Mouse (Mus musculus) MEL (cell line): ENCODE measurements around the gene Il18r1. TPM values are rescaled to one million over a fixed set of nuclear protein-coding genes. Genes with fewer than 3 reads are reported as not detected.
A peak's percentile ranks its signal among the peaks of the same experiment; 100 is the strongest.

ENCODE experiments used
- DNase-seq: peaks from one replicate; pipeline ENCODE4 v3.0.0; 2011; ENCODE audit warnings: low read depth, low spot score
- H3K27ac ChIP-seq: 2 replicates; pipeline ENCODE4 v1.5.1; 2012; ENCODE audit warnings: low read depth, mild to moderate bottlenecking, control low read depth, low read length, moderate library complexity; ENCODE audit not compliant: control insufficient read depth
- H3K27me3 ChIP-seq, 2 experiments: fragments of 150-350 bp in 1 of 2; sonication (generic) in 1 of 2; 2 replicates each; pipeline ENCODE4 v1.6.1; 2012; ENCODE audit warnings: low read length in 2 of 2, mild to moderate bottlenecking in 2 of 2, improper control_type of control experiment in 1 of 2, moderate library complexity in 1 of 2; ENCODE audit not compliant: insufficient read depth in 2 of 2, control insufficient read depth in 1 of 2
- H3K36me3 ChIP-seq, 2 experiments: 2 replicates each; pipeline ENCODE4 v1.6.1; 2012 to 2014; ENCODE audit warnings: low read length in 2 of 2, improper control_type of control experiment in 1 of 2, inconsistent platforms in 1 of 2, mild to moderate bottlenecking in 1 of 2; ENCODE audit not compliant: insufficient read depth in 2 of 2, control insufficient read depth in 1 of 2
- H3K4me1 ChIP-seq, 2 experiments: fragments of 150-350 bp in 1 of 2; sonication (generic) in 1 of 2; 2 replicates each; pipeline ENCODE4 v1.6.1; 2012; ENCODE audit warnings: low read length in 2 of 2, improper control_type of control experiment in 1 of 2, mild to moderate bottlenecking in 1 of 2; ENCODE audit not compliant: insufficient read depth in 2 of 2, control insufficient read depth in 1 of 2
- H3K4me3 ChIP-seq, 2 experiments: fragments of 150-350 bp in 1 of 2; sonication (generic) in 1 of 2; 2 replicates each; pipeline ENCODE4 v1.5.1; 2012; ENCODE audit warnings: low read depth in 2 of 2, low read length in 2 of 2, mild to moderate bottlenecking in 2 of 2, moderate library complexity in 2 of 2, control low read depth in 1 of 2, improper control_type of control experiment in 1 of 2; ENCODE audit not compliant: control insufficient read depth in 1 of 2, insufficient read depth in 1 of 2
- H3K79me2 ChIP-seq: 2 replicates; pipeline ENCODE4 v1.6.1; 2012; ENCODE audit warnings: mild to moderate bottlenecking, low read length, moderate library complexity; ENCODE audit not compliant: control insufficient read depth, poor library complexity, insufficient read depth
- H3K9ac ChIP-seq: 2 replicates; pipeline ENCODE4 v1.6.1; 2012; ENCODE audit warnings: low read depth, mild to moderate bottlenecking, control low read depth, low read length, moderate library complexity; ENCODE audit not compliant: control insufficient read depth, poor library complexity, severe bottlenecking
- H3K9me3 ChIP-seq: fragments of 150-350 bp; sonication (generic); replicated peaks from 2 replicates; pipeline ENCODE4 v1.6.1; 2012; ENCODE audit warnings: mild to moderate bottlenecking, low read length, improper control_type of control experiment, moderate library complexity; ENCODE audit not compliant: insufficient read depth
- BHLHE40 ChIP-seq: IDR thresholded peaks from 2 replicates; pipeline ENCODE4 v1.6.1; 2012; ENCODE audit warnings: low read depth, mild to moderate bottlenecking, inconsistent platforms, low read length, improper control_type of control experiment, borderline replicate concordance
- CHD2 ChIP-seq: IDR thresholded peaks from 2 replicates; pipeline ENCODE4 v1.6.1; 2011; ENCODE audit warnings: low read length, improper control_type of control experiment
- CTCF ChIP-seq, 3 experiments: IDR thresholded peaks in 2 of 3; conservative IDR thresholded peaks in 1 of 3; 2 replicates each; pipeline ENCODE4 v1.5.1; 2011 to 2012; ENCODE audit warnings: low read length in 3 of 3, low read depth in 2 of 3, mild to moderate bottlenecking in 2 of 3, improper control_type of control experiment in 1 of 3, inconsistent platforms in 1 of 3, mixed read lengths in 1 of 3, moderate library complexity in 1 of 3; ENCODE audit not compliant: control insufficient read depth in 1 of 3, insufficient read depth in 1 of 3, poor library complexity in 1 of 3, severe bottlenecking in 1 of 3
- EP300 ChIP-seq, 2 experiments: IDR thresholded peaks; 2 replicates each; pipeline ENCODE4 v1.6.1; 2011; ENCODE audit warnings: improper control_type of control experiment in 2 of 2, low read length in 2 of 2, low read depth in 1 of 2, mild to moderate bottlenecking in 1 of 2
- ETS1 ChIP-seq: IDR thresholded peaks from 2 replicates; pipeline ENCODE4 v1.6.1; 2012; ENCODE audit warnings: low read depth, mild to moderate bottlenecking, inconsistent platforms, low read length, improper control_type of control experiment, moderate library complexity
- GABPA ChIP-seq: IDR thresholded peaks from 2 replicates; pipeline ENCODE4 v1.6.1; 2012; ENCODE audit warnings: low read depth, mild to moderate bottlenecking, inconsistent platforms, low read length, improper control_type of control experiment, moderate library complexity
- GATA1 ChIP-seq: IDR thresholded peaks from 2 replicates; pipeline ENCODE4 v1.6.1; 2011; ENCODE audit warnings: low read depth, low read length, improper control_type of control experiment
- KAT2A ChIP-seq: conservative IDR thresholded peaks from 2 replicates; pipeline ENCODE4 v1.6.1; 2012; ENCODE audit warnings: low read depth, low read length, improper control_type of control experiment, inconsistent platforms
- MAFK ChIP-seq: IDR thresholded peaks from 2 replicates; pipeline ENCODE4 v1.6.1; 2011; ENCODE audit warnings: low read depth, mild to moderate bottlenecking, low read length, improper control_type of control experiment, borderline replicate concordance
- MAX ChIP-seq: IDR thresholded peaks from 2 replicates; pipeline ENCODE4 v1.6.1; 2011; ENCODE audit warnings: low read length, improper control_type of control experiment
- MAZ ChIP-seq: IDR thresholded peaks from 2 replicates; pipeline ENCODE4 v1.6.1; 2012; ENCODE audit warnings: low read depth, mild to moderate bottlenecking, inconsistent platforms, low read length, improper control_type of control experiment
- MXI1 ChIP-seq: IDR thresholded peaks from 2 replicates; pipeline ENCODE4 v1.6.1; 2011; ENCODE audit warnings: mild to moderate bottlenecking, low read depth, low read length, improper control_type of control experiment
- MYB ChIP-seq: IDR thresholded peaks from 2 replicates; pipeline ENCODE4 v1.6.1; 2011; ENCODE audit warnings: mild to moderate bottlenecking, low read depth, low read length, improper control_type of control experiment
- NELFE ChIP-seq: IDR thresholded peaks from 2 replicates; pipeline ENCODE4 v1.6.1; 2011; ENCODE audit warnings: low read depth, low read length, improper control_type of control experiment
- NRF1 ChIP-seq: IDR thresholded peaks from 2 replicates; pipeline ENCODE4 v1.6.1; 2014; ENCODE audit warnings: low read depth, mild to moderate bottlenecking, inconsistent platforms, low read length, improper control_type of control experiment, moderate library complexity; ENCODE audit not compliant: poor library complexity, insufficient read depth, severe bottlenecking
- POLR2A ChIP-seq, 2 experiments: IDR thresholded peaks; 2 replicates each; pipeline ENCODE4 v1.6.1; 2011 to 2012; ENCODE audit warnings: low read length in 2 of 2, mild to moderate bottlenecking in 2 of 2, control low read depth in 1 of 2, improper control_type of control experiment in 1 of 2, low read depth in 1 of 2, moderate library complexity in 1 of 2; ENCODE audit not compliant: control insufficient read depth in 1 of 2, insufficient read depth in 1 of 2, poor library complexity in 1 of 2
- RAD21 ChIP-seq: IDR thresholded peaks from 2 replicates; pipeline ENCODE4 v1.6.1; 2011; ENCODE audit warnings: mild to moderate bottlenecking, low read depth, low read length, improper control_type of control experiment
- RCOR1 ChIP-seq: IDR thresholded peaks from 2 replicates; pipeline ENCODE4 v1.6.1; 2012; ENCODE audit warnings: low read depth, mild to moderate bottlenecking, inconsistent platforms, low read length, improper control_type of control experiment
- SIN3A ChIP-seq: IDR thresholded peaks from 2 replicates; pipeline ENCODE4 v1.6.1; 2012; ENCODE audit warnings: low read length, improper control_type of control experiment, inconsistent platforms
- SMC3 ChIP-seq: IDR thresholded peaks from 2 replicates; pipeline ENCODE4 v1.6.1; 2011; ENCODE audit warnings: low read depth, low read length, improper control_type of control experiment
- TAL1 ChIP-seq: IDR thresholded peaks from 2 replicates; pipeline ENCODE4 v1.6.1; 2012; ENCODE audit warnings: mild to moderate bottlenecking, inconsistent platforms, low read length, moderate library complexity, mixed read lengths
- TBP ChIP-seq: IDR thresholded peaks from 2 replicates; pipeline ENCODE4 v1.8.0; 2011; ENCODE audit warnings: low read depth, low read length, improper control_type of control experiment
- TCF12 ChIP-seq: IDR thresholded peaks from 2 replicates; pipeline ENCODE4 v1.6.1; 2014; ENCODE audit warnings: low read depth, mild to moderate bottlenecking, inconsistent platforms, low read length, improper control_type of control experiment, moderate library complexity
- USF1 ChIP-seq: IDR thresholded peaks from 2 replicates; pipeline ENCODE4 v1.6.1; 2014; ENCODE audit warnings: low read depth, mild to moderate bottlenecking, inconsistent platforms, low read length, improper control_type of control experiment, moderate library complexity
- USF2 ChIP-seq, 2 experiments: IDR thresholded peaks; 2 replicates each; pipeline ENCODE4 v1.6.1; 2011 to 2012; ENCODE audit warnings: improper control_type of control experiment in 2 of 2, low read length in 2 of 2, borderline replicate concordance in 1 of 2, inconsistent platforms in 1 of 2, low read depth in 1 of 2, mild to moderate bottlenecking in 1 of 2; ENCODE audit not compliant: insufficient read depth in 1 of 2
- ZC3H11A ChIP-seq: IDR thresholded peaks from 2 replicates; pipeline ENCODE4 v1.6.1; 2012; ENCODE audit warnings: low read depth, mild to moderate bottlenecking, inconsistent platforms, low read length, improper control_type of control experiment
- ZMIZ1 ChIP-seq: IDR thresholded peaks from 2 replicates; pipeline ENCODE4 v1.6.1; 2012; ENCODE audit warnings: low read depth, mild to moderate bottlenecking, inconsistent platforms, low read length, improper control_type of control experiment, moderate library complexity
- ZNF384 ChIP-seq: IDR thresholded peaks from 2 replicates; pipeline ENCODE4 v1.6.1; 2012; ENCODE audit warnings: low read depth, mild to moderate bottlenecking, inconsistent platforms, low read length, improper control_type of control experiment
- polyA plus RNA-seq, 2 experiments: library from polyadenylated mRNA; stranded (reverse) in 1 of 2; unstranded in 1 of 2; fragments of >175 nt in 1 of 2; fragments of >200 nt in 1 of 2; gene quantifications; 2 replicates each; pipeline versions ENCODE4 v1.2.1 to v1.2.4; 2012; ENCODE audit warnings: low replicate concordance in 2 of 2, low read depth in 1 of 2; ENCODE audit not compliant: insufficient read length in 2 of 2, insufficient read depth in 1 of 2, missing spikeins in 1 of 2
- total RNA-seq: library from RNA; depleted of rRNA; stranded (reverse); fragments of 300-350 nt; gene quantifications from 2 replicates; pipeline ENCODE4 v1.2.3, GENCODE M21; 2012

The Il18r1 gene
- total and polyA plus RNA-seq, 3 experiments = 0.08 to 0.10 TPM; not detected in 1

- H3K4me3 ChIP-seq = peak overlapping the region; percentile 56 to 86
- peaks cover 24 to 47% of the 10 kb centered on the region in 2 experiments for H3K4me1 ChIP-seq
- no peaks in the 10 kb centered on the region for H3K27me3 ChIP-seq
- peaks cover 0 to 64% of the 10 kb centered on the region in 2 experiments; a peak in 2 of 4 replicates for H3K36me3 ChIP-seq
- H3K79me2 ChIP-seq = peaks cover 46% of the 10 kb centered on the region
- H3K27ac ChIP-seq = peak overlapping the region; percentile 93
- TF ChIP-seq RAD21 (no peak), GATA1 (no peak), NRF1 (no peak), SMC3 (no peak), ETS1 (0 out of 2 replicates have a peak, but pooled peaks have one; percentile 4), ZMIZ1 (no peak), MYB (no peak), TAL1 (0 out of 2 replicates have a peak, but pooled peaks have one; percentile 6), USF2 (IDR thresholded peaks at IDR 0.05; ENCODE audit: borderline replicate concordance in 1 of 2, insufficient read depth in 1 of 2, low read depth in 1 of 2, low read length in 2 of 2) (no peak), CHD2 (no peak), MXI1 (peak; percentile 70), MAFK (no peak), CTCF (IDR thresholded peaks at IDR 0.05 in 2 of 3, conservative IDR thresholded peaks at IDR 0.05 in 1 of 3; ENCODE audit: control insufficient read depth in 1 of 3, insufficient read depth in 1 of 3, low read depth in 2 of 3, low read length in 3 of 3, poor library complexity in 1 of 3, severe bottlenecking in 1 of 3) (no peak), TCF12 (0 out of 2 replicates have a peak, but pooled peaks have one; percentile 15), MAX (peak; percentile 55), NELFE (no peak), KAT2A (no peak), BHLHE40 (0 out of 2 replicates have a peak, but pooled peaks have one; percentile 11), TBP (0 out of 2 replicates have a peak, but pooled peaks have one; percentile 25), MAZ (no peak), POLR2A (IDR thresholded peaks at IDR 0.05; ENCODE audit: control insufficient read depth in 1 of 2, insufficient read depth in 1 of 2, low read depth in 1 of 2, low read length in 2 of 2, poor library complexity in 1 of 2) (no peak), SIN3A (peak; percentile 56; the same call in 1 of the 2 replicates), EP300 (IDR thresholded peaks at IDR 0.05; ENCODE audit: low read depth in 1 of 2, low read length in 2 of 2) (peak; percentile 37 to 45; a peak in 2 of 4 replicates), ZC3H11A (no peak), GABPA (no peak), ZNF384 (peak; percentile 68), RCOR1 (peak; percentile 33; the same call in 1 of the 2 replicates), USF1 (no peak)
- DNase-seq = peak; percentile 58
- H3K9ac ChIP-seq = peak overlapping the region; percentile 66
- no peaks in the 10 kb centered on the region for H3K9me3 ChIP-seq
These were observed 35.1 kb upstream of the Il18r1 start for GRCm38 (mm10) chr1:40430143-40430834.
